Mouse (Mus musculus): ENCODE measurements at regions not wholly inside any gene's neighbourhood (a gene's known extent, or its start where the extent isn't known, plus 50 kb on each side); places are given as distances from the start of the nearest gene placed in this dataset.

DNA sequence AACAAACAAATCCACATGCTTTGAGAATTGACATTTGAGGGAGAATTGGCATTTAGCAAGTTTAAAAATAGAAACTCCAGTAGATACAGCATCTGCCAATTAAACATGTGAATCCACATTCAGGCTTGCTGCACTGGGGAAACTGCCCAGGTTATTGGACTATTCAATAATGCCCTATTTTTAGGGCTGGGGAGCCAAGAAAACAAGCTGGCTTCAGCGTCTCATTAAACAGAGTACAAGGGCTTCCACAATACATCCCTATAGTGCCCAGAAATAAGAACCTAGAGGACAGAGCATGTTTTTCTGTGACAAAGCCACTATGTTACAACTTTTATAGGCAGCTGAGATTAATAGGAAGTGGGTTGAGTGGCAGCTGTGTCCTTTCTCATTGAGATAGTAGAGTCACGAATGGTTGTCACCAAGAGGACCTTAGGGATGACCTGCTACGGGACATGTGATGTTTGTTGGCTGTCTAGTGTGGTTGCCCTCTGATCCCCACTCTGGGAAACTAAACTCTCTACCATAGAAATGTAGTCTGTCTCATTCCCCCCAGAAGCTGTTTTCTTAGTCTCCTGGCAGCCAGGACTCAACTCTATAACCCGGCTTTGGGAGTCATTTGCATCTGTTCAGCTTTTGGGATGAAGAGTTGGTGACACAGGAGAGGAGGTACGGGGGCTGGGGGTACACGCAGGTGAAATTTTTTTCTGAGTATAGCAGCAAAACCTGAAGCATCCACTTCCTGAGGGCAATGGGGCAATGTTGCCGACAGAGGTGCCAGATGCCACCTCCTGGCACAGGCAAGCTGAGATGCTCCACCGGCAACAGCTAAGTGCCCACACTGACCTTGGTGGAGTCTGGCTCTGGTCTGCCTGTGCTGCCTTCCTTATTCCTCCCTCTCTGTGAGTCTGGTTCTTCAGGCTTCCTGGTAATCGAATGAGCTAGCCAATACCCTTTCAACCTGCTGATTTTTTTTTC, 53.0 kb upstream of the Usp24 start:
- Histone ChIP-seq H3K36me3 (ENCODE audit: control insufficient read depth, insufficient read depth, low read length) (no peaks in the 10 kb centered on the region), H3K4me3 (ENCODE audit: insufficient read depth, low read depth, low read length) (no peak overlapping the region), H3K27me3 (ENCODE audit: control insufficient read depth, insufficient read depth, low read length) (no peaks in the 10 kb centered on the region), H3K4me1 (ENCODE audit: control insufficient read depth, insufficient read depth, low read length) (peaks cover 10% of the 10 kb centered on the region), H3K9ac (ENCODE audit: low read depth, low read length) (no peak overlapping the region), H3K27ac (replicated peaks; ENCODE audit: insufficient read depth, low read depth, low read length) (peak overlapping the region; percentile 24; the same call in 1 of the 2 replicates), H3K79me2 (ENCODE audit: control insufficient read depth, insufficient read depth, low read length) (no peaks in the 10 kb centered on the region)
- 25% methylated on average over 9 of the region's 9 CpGs for WGBS
- TF ChIP-seq CTCF (IDR thresholded peaks at IDR 0.05; ENCODE audit: low read depth, low read length) (peak; percentile 46), POLR2A (IDR thresholded peaks at IDR 0.05; ENCODE audit: extremely low read depth, insufficient read depth, low read length) (no peak)
- DNase-seq (ENCODE audit: extremely low read depth, low read depth, low spot score) = peak; percentile 88
